Mouse (Mus musculus): Measurements from ENCODE around the gene Syf2. TPM values are rescaled to one million over a fixed set of nuclear protein-coding genes. Genes with fewer than 3 reads are reported as not detected.

Syf2 gene
- polyA plus RNA-seq, 1 experiment from 2014 or later, result 69.8 TPM

DNA sequence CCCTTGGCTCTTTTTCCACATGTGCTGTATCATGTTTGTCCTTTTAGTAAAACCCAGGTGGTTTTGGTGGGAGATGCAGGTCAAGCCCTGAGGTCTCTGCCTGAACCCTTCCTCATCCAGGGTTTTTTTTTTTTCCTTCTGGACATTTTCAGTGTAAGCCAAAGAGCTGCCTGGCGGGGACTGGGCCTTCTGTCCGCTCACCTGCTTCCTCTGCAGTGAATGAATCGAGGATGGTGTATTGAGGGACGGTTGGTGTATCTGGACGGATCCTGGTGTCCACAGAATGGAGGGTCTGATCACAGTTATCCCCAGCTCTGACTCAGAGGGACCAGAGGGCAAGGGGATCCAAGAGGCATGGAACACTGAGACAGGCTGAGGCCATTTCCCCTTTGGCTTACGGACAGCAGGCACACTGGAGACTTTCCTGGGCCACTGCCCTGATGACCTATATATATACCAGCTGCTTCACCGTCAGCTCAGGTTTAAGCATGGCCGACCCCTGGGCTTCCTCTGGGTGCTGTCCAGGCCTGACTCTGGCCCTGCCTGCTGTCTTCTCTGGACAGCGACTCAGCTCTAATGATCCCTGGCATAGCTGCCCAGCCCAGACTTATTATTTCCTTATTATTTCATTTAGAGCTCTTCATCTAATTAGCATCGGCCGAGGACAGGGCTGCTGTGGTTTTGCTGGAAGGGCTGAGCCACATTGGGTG, 55.1 kb downstream of the Syf2 start:
- WGBS, result 79% methylated on average over 11 of the region's 11 CpGs
- DNase-seq (ENCODE audit: low spot score), result no peak
- Histone ChIP-seq H3K9ac (ENCODE audit: low read length) (no peak overlapping the region), H3K4me1 (ENCODE audit: control insufficient read depth, insufficient read depth, low read length) (no peaks in the 10 kb centered on the region), H3K27ac (replicated peaks; ENCODE audit: low read depth, low read length) (no peak overlapping the region), H3K27me3 (ENCODE audit: control insufficient read depth, insufficient read depth, low read length) (no peaks in the 10 kb centered on the region), H3K4me2 (ENCODE audit: low read depth, severe bottlenecking) (no peak overlapping the region), H3K36me3 (ENCODE audit: control insufficient read depth, insufficient read depth, low read length) (no peaks in the 10 kb centered on the region), H3K4me3 (ENCODE audit: low read depth, low read length) (no peak overlapping the region), H3K9me3 (ENCODE audit: control insufficient read depth, low read length) (no peaks in the 10 kb centered on the region)
- no peak for ATAC-seq (ENCODE audit: insufficient number of reproducible peaks, low FRiP score, low TSS enrichment, low read depth)

DNA sequence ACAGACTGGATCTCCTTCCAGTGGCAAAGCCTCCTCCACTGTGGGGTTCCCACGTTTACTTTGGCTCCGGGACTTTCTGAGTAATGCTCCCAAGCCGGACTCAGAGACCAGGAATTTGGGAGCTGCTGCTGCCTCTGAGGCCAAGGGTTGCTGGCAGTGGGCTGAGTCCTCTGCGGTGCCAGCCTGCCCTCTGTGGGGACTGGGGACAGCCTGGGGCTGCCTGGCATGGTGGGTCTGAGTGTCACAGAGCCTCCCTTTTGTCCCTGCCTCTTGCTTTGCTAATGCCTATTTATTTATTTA, 55.6 kb downstream of the Syf2 start:
- Histone ChIP-seq H3K36me3 (ENCODE audit: control insufficient read depth, insufficient read depth, low read length) (no peaks in the 10 kb centered on the region), H3K27ac (replicated peaks; ENCODE audit: low read depth, low read length) (no peak overlapping the region), H3K9ac (ENCODE audit: low read length) (no peak overlapping the region), H3K4me2 (ENCODE audit: low read depth, severe bottlenecking) (no peak overlapping the region), H3K4me3 (ENCODE audit: low read depth, low read length) (no peak overlapping the region), H3K4me1 (ENCODE audit: control insufficient read depth, insufficient read depth, low read length) (no peaks in the 10 kb centered on the region), H3K27me3 (ENCODE audit: control insufficient read depth, insufficient read depth, low read length) (no peaks in the 10 kb centered on the region), H3K9me3 (ENCODE audit: control insufficient read depth, low read length) (no peaks in the 10 kb centered on the region)
- no peak for ATAC-seq (ENCODE audit: insufficient number of reproducible peaks, low FRiP score, low TSS enrichment, low read depth)
- 75% methylated on average over 4 of the region's 4 CpGs for WGBS
- no peak for DNase-seq (ENCODE audit: low spot score)

DNA sequence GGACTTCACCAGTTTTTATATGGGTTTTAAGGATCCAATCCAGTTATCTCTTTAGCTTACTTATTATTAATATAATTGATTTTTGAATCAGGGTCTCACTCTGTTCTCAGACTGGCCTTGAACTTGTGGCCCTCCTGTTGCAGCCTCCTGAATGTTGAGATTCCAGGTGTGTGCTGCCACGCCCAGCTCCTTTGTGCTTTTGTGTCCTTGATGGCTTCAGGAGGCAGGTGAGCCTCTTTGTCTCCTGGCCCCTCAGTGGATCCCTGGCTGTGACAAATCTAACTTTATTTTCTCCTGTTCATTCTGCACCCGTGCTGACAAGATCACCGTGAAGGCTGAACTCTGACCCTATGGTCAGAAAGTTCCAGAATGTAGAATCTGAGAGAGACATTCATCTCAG, 56.3 kb downstream of the Syf2 start:
- no peak overlapping the region for H3K4me2 ChIP-seq (ENCODE audit: low read depth, severe bottlenecking)
- no peak for ATAC-seq (ENCODE audit: insufficient number of reproducible peaks, low FRiP score, low TSS enrichment, low read depth)
- WGBS, result 82% methylated on average over 3 of the region's 3 CpGs

More for the DNA sequence above, 56.3 kb downstream of the Syf2 start:
- Histone ChIP-seq H3K27ac (replicated peaks; ENCODE audit: low read depth, low read length) (no peak overlapping the region), H3K4me1 (ENCODE audit: control insufficient read depth, insufficient read depth, low read length) (no peaks in the 10 kb centered on the region), H3K27me3 (ENCODE audit: control insufficient read depth, insufficient read depth, low read length) (no peaks in the 10 kb centered on the region), H3K4me3 (ENCODE audit: low read depth, low read length) (no peak overlapping the region), H3K36me3 (ENCODE audit: control insufficient read depth, insufficient read depth, low read length) (no peaks in the 10 kb centered on the region), H3K9me3 (ENCODE audit: control insufficient read depth, low read length) (no peaks in the 10 kb centered on the region), H3K9ac (ENCODE audit: low read length) (no peak overlapping the region)
- DNase-seq (ENCODE audit: low spot score), result no peak

Other genes starting within 250 kb of the Syf2 start
- 2.2 and 2.6 TPM in 2 replicates for gene Man1c1, start 226.6 kb upstream of the Syf2 start, polyA plus RNA-seq (2014; fragmentation: Nextera tagmentation; extraction: Ambion mirVana)
- 14.5 and 16.8 TPM in 2 replicates for gene Ldlrap1, start 162.9 kb upstream of the Syf2 start, polyA plus RNA-seq (2014; fragmentation: Nextera tagmentation; extraction: Ambion mirVana)
- 41.5 and 45.4 TPM in 2 replicates for gene Maco1, start 77.6 kb upstream of the Syf2 start, polyA plus RNA-seq (2014; fragmentation: Nextera tagmentation; extraction: Ambion mirVana)
- gene Rhd, start 66.4 kb upstream of the Syf2 start, polyA plus RNA-seq (2014; fragmentation: Nextera tagmentation; extraction: Ambion mirVana), result 12.6 and 14.8 TPM in 2 replicates
- gene Tmem50a, start 15.9 kb upstream of the Syf2 start, polyA plus RNA-seq (2014; fragmentation: Nextera tagmentation; extraction: Ambion mirVana), result 145 and 154 TPM in 2 replicates
- gene Rsrp1, start 7.3 kb upstream of the Syf2 start, polyA plus RNA-seq (2014; fragmentation: Nextera tagmentation; extraction: Ambion mirVana), result 345 and 367 TPM in 2 replicates
- gene Runx3, start 189.8 kb downstream of the Syf2 start, polyA plus RNA-seq (2014; fragmentation: Nextera tagmentation; extraction: Ambion mirVana), result 0.57 and 0.61 TPM in 2 replicates